Mouse (Mus musculus): Measurements from ENCODE around the gene Frmd4a. TPM values are rescaled to one million over a fixed set of nuclear protein-coding genes. Genes with fewer than 3 reads are reported as not detected.

Gene Frmd4a
- polyA plus RNA-seq, 1 experiment from 2014 or later = 6.6 TPM

DNA sequence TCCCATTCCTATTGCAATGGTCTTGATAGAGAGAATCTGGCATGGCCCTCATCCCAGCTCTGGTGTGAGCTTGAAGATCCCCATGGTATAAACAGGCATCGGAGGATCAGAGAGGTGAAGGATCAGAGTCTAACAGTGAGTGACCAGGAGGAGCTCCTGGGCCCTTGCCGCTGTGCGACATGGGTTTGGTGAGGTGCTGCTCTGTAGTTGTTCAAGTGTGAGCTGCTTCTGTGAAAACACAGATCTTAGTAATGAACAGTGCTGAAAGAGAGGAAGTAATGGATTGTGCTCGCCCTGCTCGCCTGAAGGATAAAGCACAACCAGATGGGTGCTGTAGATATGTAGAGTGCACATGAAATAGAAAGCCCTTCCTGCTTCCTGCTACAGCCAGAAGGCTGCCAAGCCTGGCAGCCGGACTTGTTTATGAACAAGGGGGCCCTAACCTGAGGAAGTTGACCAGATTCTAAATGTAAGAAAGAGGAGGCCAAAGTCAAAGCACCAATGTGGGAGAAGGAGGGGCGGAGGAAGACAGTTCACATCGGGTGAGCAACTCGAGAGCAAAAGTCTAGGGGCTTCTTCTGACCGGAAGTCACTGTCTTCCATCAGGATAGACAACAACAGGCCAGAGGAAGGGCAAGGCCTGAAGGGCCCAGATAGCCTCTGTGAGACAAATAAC is 552.8 kb downstream of the Frmd4a start:
- WGBS (ENCODE audit: insufficient replicate concordance) = 43% methylated on average over 10 of the region's 10 CpGs
- H3K9me3 ChIP-seq (ENCODE audit: low read length) = no peaks in the 10 kb centered on the region
- H3K4me3 ChIP-seq (ENCODE audit: low read depth, low read length) = peak overlapping the region; percentile 3; the same call in 1 of the 2 replicates
- TF ChIP-seq EP300 (IDR thresholded peaks at IDR 0.05; ENCODE audit: low read depth) (peak; percentile 64), CTCF (IDR thresholded peaks at IDR 0.05; ENCODE audit: low read depth) (no peak)
- H3K9ac ChIP-seq (replicated peaks) = no peak overlapping the region; the same call in 1 of the 2 replicates
- peaks cover 62% of the 10 kb centered on the region for H3K4me1 ChIP-seq (ENCODE audit: insufficient read depth)
- H3K27me3 ChIP-seq (ENCODE audit: insufficient read depth, low read length) = no peaks in the 10 kb centered on the region
- H3K27ac ChIP-seq (ENCODE audit: low read depth) = peak overlapping the region; percentile 70
- peaks cover 81% of the 10 kb centered on the region for H3K36me3 ChIP-seq (replicated peaks; ENCODE audit: insufficient read depth, low read length)
- ATAC-seq (peak; percentile 40), DNase-seq (no peak)
- peak overlapping the region; percentile 57 for H3K4me2 ChIP-seq (ENCODE audit: low read depth, low read length)

DNA sequence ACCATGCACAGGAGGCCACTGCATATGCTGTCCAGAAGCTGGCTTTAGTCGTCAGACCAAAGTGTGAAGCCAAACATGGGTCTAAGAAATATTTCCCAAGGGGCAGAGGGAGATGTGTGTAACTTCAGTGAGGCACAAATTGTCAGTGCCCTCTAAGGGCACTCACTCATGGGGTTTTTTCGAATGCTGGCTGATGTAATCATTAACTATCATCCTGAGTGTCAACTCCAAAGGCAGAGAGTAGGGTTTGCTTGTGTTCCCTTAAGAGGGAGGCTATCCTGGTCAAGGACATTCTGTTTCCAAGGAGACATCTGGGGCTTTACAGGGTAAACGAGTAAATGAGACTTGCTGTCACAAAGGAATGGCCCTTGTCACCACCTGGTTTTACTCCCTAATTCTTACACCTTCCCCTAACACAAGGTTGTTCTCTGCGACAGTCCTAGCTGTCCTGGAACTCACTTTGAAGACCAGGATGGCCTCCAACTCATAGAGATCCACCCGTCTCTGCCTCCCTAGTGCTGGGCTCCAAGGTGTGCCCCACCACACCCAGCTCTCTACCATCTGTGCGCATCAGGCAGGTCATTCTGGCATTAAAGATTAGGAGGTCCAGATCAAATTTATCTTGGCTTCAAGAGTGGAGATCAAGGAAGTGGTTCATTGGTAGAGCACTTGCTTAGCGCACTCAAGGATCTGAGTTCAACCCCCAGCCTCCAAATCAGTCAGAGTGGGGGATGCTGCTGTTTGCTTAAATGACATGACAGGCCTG is 555.2 kb downstream of the Frmd4a start:
- Histone ChIP-seq H3K27me3 (ENCODE audit: insufficient read depth, low read length) (no peaks in the 10 kb centered on the region), H3K4me3 (ENCODE audit: low read depth, low read length) (no peak overlapping the region), H3K27ac (ENCODE audit: low read depth) (peak overlapping the region; percentile 71), H3K9ac (replicated peaks) (0 out of 2 replicates have a peak overlapping the region, but pooled peaks have one; percentile 5), H3K4me2 (ENCODE audit: low read depth, low read length) (peak overlapping the region; percentile 56), H3K4me1 (ENCODE audit: insufficient read depth) (peaks cover 47% of the 10 kb centered on the region), H3K36me3 (replicated peaks; ENCODE audit: insufficient read depth, low read length) (peaks cover 79% of the 10 kb centered on the region), H3K9me3 (ENCODE audit: low read length) (no peaks in the 10 kb centered on the region)
- WGBS (ENCODE audit: insufficient replicate concordance) = 57% methylated on average over 7 of the region's 7 CpGs
- no peak for TF ChIP-seq CTCF (IDR thresholded peaks at IDR 0.05; ENCODE audit: low read depth)
- TF ChIP-seq EP300 (IDR thresholded peaks at IDR 0.05; ENCODE audit: low read depth) = peak; percentile 80
- peak; percentile 78 for ATAC-seq
- peak; percentile 47 for DNase-seq

DNA sequence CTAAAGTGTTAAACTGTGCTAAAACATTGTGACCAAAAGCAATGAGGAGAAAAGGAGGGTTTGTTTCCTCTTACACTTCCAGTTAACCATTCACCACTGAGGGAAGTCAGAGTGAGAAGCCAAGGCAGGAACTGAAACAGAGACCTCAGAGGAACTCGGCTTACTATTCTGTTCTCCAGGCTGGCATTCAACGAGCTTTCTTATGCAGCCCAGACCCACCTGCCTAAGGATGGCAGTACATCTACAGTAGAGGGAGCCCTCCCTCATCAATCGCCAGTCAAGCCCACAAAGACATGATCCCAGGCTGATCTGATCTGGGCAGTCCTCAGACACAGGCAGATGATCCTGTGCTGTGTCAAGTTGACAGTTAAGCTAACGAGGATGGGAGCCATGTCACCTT is 555.9 kb downstream of the Frmd4a start:
- Histone ChIP-seq H3K4me3 (ENCODE audit: low read depth, low read length) (no peak overlapping the region), H3K27ac (ENCODE audit: low read depth) (peak overlapping the region; percentile 71), H3K4me2 (ENCODE audit: low read depth, low read length) (no peak overlapping the region), H3K4me1 (ENCODE audit: insufficient read depth) (peaks cover 47% of the 10 kb centered on the region), H3K27me3 (ENCODE audit: insufficient read depth, low read length) (no peaks in the 10 kb centered on the region), H3K9me3 (ENCODE audit: low read length) (no peaks in the 10 kb centered on the region), H3K9ac (replicated peaks) (no peak overlapping the region), H3K36me3 (replicated peaks; ENCODE audit: insufficient read depth, low read length) (peaks cover 78% of the 10 kb centered on the region)
- TF ChIP-seq EP300 (IDR thresholded peaks at IDR 0.05; ENCODE audit: low read depth) (no peak), CTCF (IDR thresholded peaks at IDR 0.05; ENCODE audit: low read depth) (peak; percentile 33; the same call in 1 of the 2 replicates)
- no peak for ATAC-seq
- 46% methylated on average over 4 of the region's 4 CpGs for WGBS (ENCODE audit: insufficient replicate concordance)
- no peak for DNase-seq

DNA sequence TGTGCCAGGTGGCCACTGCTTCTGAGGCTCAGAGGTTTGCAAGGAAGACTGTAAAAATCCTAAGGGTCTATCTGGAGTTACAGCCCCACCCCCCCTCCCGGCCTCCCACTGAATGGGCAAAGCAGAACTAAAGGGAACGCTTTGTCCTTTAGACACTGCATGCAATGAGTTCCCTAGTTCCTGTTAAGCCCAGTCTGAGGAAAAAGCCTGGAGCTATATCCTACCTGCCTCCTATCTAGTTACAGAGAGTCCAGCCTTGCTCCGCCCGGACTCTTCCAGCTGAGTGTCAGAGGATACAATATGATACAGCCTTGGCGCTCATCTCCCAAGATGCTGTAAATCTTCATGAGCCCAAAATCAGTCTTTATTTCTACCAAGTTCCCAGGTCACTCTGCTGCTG is 556.7 kb downstream of the Frmd4a start:
- peaks cover 77% of the 10 kb centered on the region for H3K36me3 ChIP-seq (replicated peaks; ENCODE audit: insufficient read depth, low read length)
- no peak overlapping the region for H3K4me2 ChIP-seq (ENCODE audit: low read depth, low read length)
- no peaks in the 10 kb centered on the region for H3K9me3 ChIP-seq (ENCODE audit: low read length)
- no peak for DNase-seq
- H3K4me3 ChIP-seq (ENCODE audit: low read depth, low read length) = no peak overlapping the region
- H3K27ac ChIP-seq (ENCODE audit: low read depth) = peak overlapping the region; percentile 71; the same call in 1 of the 2 replicates
- H3K27me3 ChIP-seq (ENCODE audit: insufficient read depth, low read length) = no peaks in the 10 kb centered on the region
- H3K4me1 ChIP-seq (ENCODE audit: insufficient read depth) = peaks cover 45% of the 10 kb centered on the region
- H3K9ac ChIP-seq (replicated peaks) = no peak overlapping the region
- WGBS (ENCODE audit: insufficient replicate concordance) = 85% methylated on average over 5 of the region's 5 CpGs
- ATAC-seq = no peak
- TF ChIP-seq CTCF (IDR thresholded peaks at IDR 0.05; ENCODE audit: low read depth) (no peak), EP300 (IDR thresholded peaks at IDR 0.05; ENCODE audit: low read depth) (no peak)

DNA sequence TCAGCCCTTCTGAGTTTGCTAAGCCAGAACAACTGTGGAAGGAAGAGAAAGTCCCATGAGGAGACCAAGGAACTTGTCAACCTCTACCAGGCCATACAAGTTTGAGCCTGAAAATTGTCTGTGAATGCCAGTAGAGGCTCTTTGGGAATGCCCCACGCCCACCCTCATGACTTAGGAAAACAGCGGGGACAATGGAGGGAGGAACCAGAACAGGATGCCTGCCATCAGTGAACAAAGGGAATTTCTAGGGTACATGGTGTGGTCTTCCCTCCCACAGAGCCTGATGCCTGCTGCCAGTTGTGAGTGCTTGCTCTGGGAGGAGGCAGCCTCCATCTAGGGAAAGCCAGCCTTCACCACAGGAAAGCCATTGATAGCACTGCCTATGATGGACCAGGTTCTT is 557.6 kb downstream of the Frmd4a start:
- no peak overlapping the region for H3K4me3 ChIP-seq (ENCODE audit: low read depth, low read length)
- no peak for ATAC-seq
- no peak overlapping the region for H3K27ac ChIP-seq (ENCODE audit: low read depth)
- DNase-seq = no peak
- H3K9me3 ChIP-seq (ENCODE audit: low read length) = no peaks in the 10 kb centered on the region
- H3K4me1 ChIP-seq (ENCODE audit: insufficient read depth) = peaks cover 38% of the 10 kb centered on the region
- H3K27me3 ChIP-seq (ENCODE audit: insufficient read depth, low read length) = no peaks in the 10 kb centered on the region
- H3K4me2 ChIP-seq (ENCODE audit: low read depth, low read length) = no peak overlapping the region
- TF ChIP-seq EP300 (IDR thresholded peaks at IDR 0.05; ENCODE audit: low read depth) (no peak), CTCF (IDR thresholded peaks at IDR 0.05; ENCODE audit: low read depth) (no peak)
- no peak overlapping the region for H3K9ac ChIP-seq (replicated peaks)
- H3K36me3 ChIP-seq (replicated peaks; ENCODE audit: insufficient read depth, low read length) = peaks cover 83% of the 10 kb centered on the region
- WGBS (ENCODE audit: insufficient replicate concordance) = 86% methylated on average over 2 of the region's 2 CpGs

DNA sequence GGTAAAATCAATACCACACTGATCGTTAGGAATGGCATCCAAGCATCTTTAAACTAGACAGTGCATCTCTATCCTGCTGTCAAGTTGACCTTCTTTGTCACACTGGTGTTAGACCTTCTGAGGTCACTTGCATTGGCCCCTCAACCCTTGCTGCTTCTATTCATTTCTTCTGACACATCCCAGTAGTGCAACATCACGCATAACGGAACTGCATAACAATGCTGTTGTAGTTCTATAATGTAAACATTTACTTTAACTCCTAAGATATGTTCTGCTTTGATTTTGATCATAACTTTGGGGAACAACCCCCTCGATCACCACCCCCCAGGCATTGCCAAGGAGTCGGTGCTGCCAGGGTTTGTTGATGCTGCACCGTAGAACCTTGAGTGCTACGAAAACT is 558.5 kb downstream of the Frmd4a start:
- Histone ChIP-seq H3K4me2 (ENCODE audit: low read depth, low read length) (no peak overlapping the region), H3K36me3 (replicated peaks; ENCODE audit: insufficient read depth, low read length) (peaks cover 88% of the 10 kb centered on the region), H3K27me3 (ENCODE audit: insufficient read depth, low read length) (no peaks in the 10 kb centered on the region), H3K9me3 (ENCODE audit: low read length) (no peaks in the 10 kb centered on the region), H3K4me3 (ENCODE audit: low read depth, low read length) (no peak overlapping the region), H3K27ac (ENCODE audit: low read depth) (no peak overlapping the region), H3K9ac (replicated peaks) (no peak overlapping the region), H3K4me1 (ENCODE audit: insufficient read depth) (peaks cover 30% of the 10 kb centered on the region)
- WGBS (ENCODE audit: insufficient replicate concordance) = 92% methylated on average over 7 of the region's 7 CpGs
- TF ChIP-seq EP300 (IDR thresholded peaks at IDR 0.05; ENCODE audit: low read depth) (no peak), CTCF (IDR thresholded peaks at IDR 0.05; ENCODE audit: low read depth) (no peak)
- ATAC-seq (no peak), DNase-seq (no peak)

Data from liver, postnatal 0 days (tissue).